Mouse (Mus musculus) liver, postnatal 0 days (tissue): ENCODE measurements around the gene Ndufs4. TPM values are rescaled to one million over a fixed set of nuclear protein-coding genes. Genes with fewer than 3 reads are reported as not detected.

Experiments used
- ATAC-seq: fragments of 200-750 bp; cut with Nextera tagmentation; 2 replicates; pipeline ENCODE4 v1.8.0; 2017; ENCODE audit warnings: mild to moderate bottlenecking, moderate library complexity
- DNase-seq: peaks from one replicate; pipeline ENCODE4 v3.0.0-alpha.2; 2016
- H3K27ac ChIP-seq: fragments of 300-500 bp; sonication (generic); 2 replicates; pipeline ENCODE4 v1.5.1; 2014; ENCODE audit warnings: antibody characterized with exemption, moderate library complexity, mild to moderate bottlenecking, low read depth
- H3K27me3 ChIP-seq: fragments of 300-500 bp; sonication (generic); 2 replicates; pipeline ENCODE4 v1.6.1; 2014; ENCODE audit warnings: low read length, control low read depth, mixed read lengths; ENCODE audit not compliant: insufficient read depth
- H3K36me3 ChIP-seq: fragments of 300-500 bp; sonication (generic); replicated peaks from 2 replicates; pipeline ENCODE4 v1.6.1; 2014; ENCODE audit warnings: mild to moderate bottlenecking, control low read depth, low read length, moderate library complexity, mixed read lengths; ENCODE audit not compliant: insufficient read depth
- H3K4me1 ChIP-seq: fragments of 300-500 bp; sonication (generic); 2 replicates; pipeline ENCODE4 v1.6.1; 2014; ENCODE audit warnings: antibody characterized with exemption, mild to moderate bottlenecking, control low read depth; ENCODE audit not compliant: insufficient read depth
- H3K4me2 ChIP-seq: fragments of 300-500 bp; sonication (generic); 2 replicates; pipeline ENCODE4 v1.6.1; 2014; ENCODE audit warnings: low read depth, mild to moderate bottlenecking, low read length, moderate library complexity, mixed read lengths
- H3K4me3 ChIP-seq: fragments of 300-500 bp; sonication (generic); 2 replicates; pipeline ENCODE4 v1.5.1; 2014; ENCODE audit warnings: low read depth, low read length
- H3K9ac ChIP-seq: fragments of 300-500 bp; sonication (generic); replicated peaks from 2 replicates; pipeline ENCODE4 v1.6.1; 2014; ENCODE audit warnings: mild to moderate bottlenecking, moderate library complexity
- H3K9me3 ChIP-seq: fragments of 300-500 bp; sonication (generic); 2 replicates; pipeline ENCODE4 v1.6.1; 2016; ENCODE audit warnings: mild to moderate bottlenecking, control low read depth, low read length, mixed read lengths
- CTCF ChIP-seq: sonication (generic); IDR thresholded peaks from 2 replicates; pipeline ENCODE4 v1.5.1; 2016; ENCODE audit warnings: antibody characterized with exemption, low read depth
- EP300 ChIP-seq: IDR thresholded peaks from 2 replicates; pipeline ENCODE4 v1.6.1; 2016; ENCODE audit warnings: antibody characterized with exemption, low read depth, mild to moderate bottlenecking
- WGBS: fragments of 180-500 bp; shearing (Covaris S2); extraction: QIAGEN DNeasy Blood & Tissue Kit; methylation state at CpG from one replicate; pipeline ENCODE4 v1.1.7; 2014; ENCODE audit not compliant: insufficient replicate concordance; 5-methylcytosine and 5-hydroxymethylcytosine counted together
- polyA plus RNA-seq: library from polyadenylated mRNA; unstranded; fragments of >200 nt; fragmentation: Nextera tagmentation; extraction: Ambion mirVana; gene quantifications from 2 replicates; pipeline ENCODE4 v1.2.1, GENCODE M21; 2015

Gene Ndufs4
- polyA plus RNA-seq, 1 experiment from 2014 or later = 203 TPM

DNA sequence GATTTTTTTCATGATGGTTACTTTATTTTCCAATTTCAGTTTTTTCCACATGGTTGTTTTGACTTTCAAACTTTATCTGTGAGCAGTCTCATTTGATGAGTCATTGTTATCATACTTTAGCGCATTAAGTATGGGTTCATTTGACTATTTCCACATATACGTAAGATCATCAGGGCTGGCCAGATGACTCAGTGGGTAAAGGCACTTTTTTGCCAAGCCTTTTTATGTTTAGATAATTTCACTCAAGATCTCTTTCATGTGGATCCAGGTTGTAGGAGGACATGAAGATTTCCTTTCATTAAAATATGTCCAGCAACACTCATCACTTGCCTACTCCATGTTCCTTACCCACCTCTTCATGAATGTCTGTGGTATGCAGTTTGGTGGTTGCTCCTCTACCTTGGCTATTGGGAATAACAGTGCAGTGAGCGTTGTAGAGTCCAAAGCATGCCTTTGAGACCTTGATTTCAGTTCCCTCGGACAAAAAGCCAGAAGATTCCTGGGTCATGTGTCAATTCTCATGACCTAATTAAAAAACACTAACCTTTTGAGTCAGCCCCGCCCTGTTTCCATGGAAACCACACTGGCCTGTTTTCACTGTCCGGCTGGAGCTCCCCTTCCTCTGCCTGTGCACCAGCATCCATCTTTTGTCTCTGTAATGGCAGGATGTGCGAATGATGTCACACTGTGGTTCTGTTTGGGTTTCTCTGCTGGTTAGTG is 127.4 kb downstream of the Ndufs4 start:
- 71% methylated on average over 7 of the region's 7 CpGs for WGBS

DNA sequence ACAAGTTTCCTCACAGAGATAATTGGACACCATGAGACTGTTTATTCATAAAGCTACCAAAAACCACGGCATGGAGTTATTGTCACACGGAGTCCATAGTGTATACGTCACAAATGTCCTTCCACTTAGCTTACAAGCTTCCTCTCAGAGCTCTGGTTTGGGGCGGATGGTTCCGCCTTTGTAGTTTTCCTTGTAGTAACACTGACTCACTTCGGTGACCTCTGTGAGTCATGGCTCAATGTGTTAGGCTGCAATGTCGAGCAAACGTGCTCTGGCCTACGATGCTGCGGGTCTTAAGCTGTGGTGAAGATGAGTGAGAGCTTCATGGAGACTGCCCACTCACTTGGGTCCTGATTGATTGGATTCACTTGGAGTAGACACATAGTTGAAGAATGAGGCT is 133.4 kb downstream of the Ndufs4 start:
- no peak for DNase-seq
- no peak overlapping the region for H3K4me2 ChIP-seq
- H3K4me3 ChIP-seq = no peak overlapping the region
- no peak overlapping the region for H3K9ac ChIP-seq
- H3K27me3 ChIP-seq = no peaks in the 10 kb centered on the region
- WGBS = 77% methylated on average over 10 of the region's 10 CpGs
- no peaks in the 10 kb centered on the region for H3K36me3 ChIP-seq
- TF ChIP-seq EP300 = no peak
- TF ChIP-seq CTCF = no peak
- no peak for ATAC-seq
- no peaks in the 10 kb centered on the region for H3K4me1 ChIP-seq
- H3K9me3 ChIP-seq = no peaks in the 10 kb centered on the region
- no peak overlapping the region for H3K27ac ChIP-seq

More for the DNA sequence above, 127.4 kb downstream of the Ndufs4 start:
- no peak for TF ChIP-seq CTCF
- no peaks in the 10 kb centered on the region for H3K36me3 ChIP-seq
- no peak for ATAC-seq
- H3K4me2 ChIP-seq = no peak overlapping the region
- H3K4me3 ChIP-seq = no peak overlapping the region
- no peaks in the 10 kb centered on the region for H3K4me1 ChIP-seq
- no peak overlapping the region for H3K9ac ChIP-seq
- H3K27me3 ChIP-seq = no peaks in the 10 kb centered on the region
- no peaks in the 10 kb centered on the region for H3K9me3 ChIP-seq
- no peak overlapping the region for H3K27ac ChIP-seq
- no peak for DNase-seq

Other genes with a start within 250 kb of the Ndufs4 start
- 6.4 and 9.2 TPM in 2 replicates for gene Fst, start 70.7 kb upstream of the Ndufs4 start, polyA plus RNA-seq